Mouse (Mus musculus) stomach, postnatal 0 days (tissue): ENCODE data around the gene Cds1.

Experiments
- CTCF ChIP-seq: IDR thresholded peaks from 2 replicates; pipeline ENCODE4 v1.5.1; 2016; ENCODE audit warnings: antibody characterized with exemption, low read depth, mild to moderate bottlenecking, moderate library complexity
- EP300 ChIP-seq: optimal IDR thresholded peaks from 2 replicates; pipeline ENCODE3; 2016; ENCODE audit warnings: antibody characterized with exemption

DNA sequence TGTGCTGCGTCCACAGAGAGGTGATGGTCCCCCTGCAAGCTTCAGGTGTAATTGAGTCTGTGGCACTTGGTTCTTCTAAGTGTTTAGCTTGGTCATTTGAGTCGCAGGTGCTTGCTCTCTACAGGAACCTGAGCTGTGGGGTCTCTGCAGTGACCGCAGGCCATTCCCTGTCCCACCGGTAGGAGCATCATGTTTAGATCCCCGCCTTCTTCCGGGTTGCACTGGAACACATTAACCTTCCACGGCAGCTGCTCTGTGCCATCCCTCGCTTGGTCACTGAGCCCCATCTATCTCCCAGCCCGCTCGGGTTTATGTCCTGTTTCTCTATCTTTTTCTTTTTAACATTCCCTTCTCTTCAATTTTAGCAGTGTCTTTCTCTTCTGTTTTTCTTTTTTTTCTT is 54.3 kb downstream of the Cds1 start:
- TF ChIP-seq CTCF (no peak), EP300 (no peak)
